ENCODE assay signal across 11 mouse cellular contexts in genomic region chr3:148115576-148115975, GRCm38 (mm10).
"Had no signal": no experiment of that assay in that cellular context is flagged by ENCODE, and none has a peak within 500 bp of the region (broad histone marks: within the 10 kb centered on the region; RNA-seq: fewer than 3 reads in every experiment).

No protein-coding gene starts in this region.

- DNase-seq: right cerebral cortex, adult 18-20 months; right cerebral cortex, postnatal 14 days; right cerebral cortex, postnatal 25 days; right cerebral cortex, postnatal 4 days; spleen, adult 18-20 months; thymus, adult 18-20 months; thymus, adult 2 months; thymus, postnatal 14 days; thymus, postnatal 25 days; thymus, postnatal 36 days; thymus, postnatal 4 days had no signal
